Mouse (Mus musculus) stomach, postnatal 0 days (tissue): Measurements from ENCODE around the gene Tmem183a. TPM values are rescaled to one million over a fixed set of nuclear protein-coding genes. Genes with fewer than 3 reads are reported as not detected.

ENCODE experiments used
- ATAC-seq: fragments of 200-750 bp; cut with Nextera tagmentation; 2 replicates; pipeline ENCODE4 v1.8.0; 2017; ENCODE audit not compliant: low FRiP score, low TSS enrichment
- DNase-seq: peaks from one replicate; pipeline ENCODE4 v3.0.0-alpha.2; 2016; ENCODE audit warnings: low spot score
- H3K27ac ChIP-seq: fragments of 300-500 bp; sonication (generic); replicated peaks from 2 replicates; pipeline ENCODE4 v1.5.1; 2014; ENCODE audit warnings: mild to moderate bottlenecking, control low read depth
- H3K27me3 ChIP-seq: fragments of 300-500 bp; sonication (generic); 2 replicates; pipeline ENCODE4 v1.6.1; 2014; ENCODE audit warnings: low read length; ENCODE audit not compliant: control insufficient read depth, insufficient read depth
- H3K36me3 ChIP-seq: fragments of 300-500 bp; sonication (generic); 2 replicates; pipeline ENCODE4 v1.6.1; 2014; ENCODE audit warnings: low read length, mixed read lengths; ENCODE audit not compliant: control insufficient read depth, insufficient read depth
- H3K4me1 ChIP-seq: fragments of 300-500 bp; sonication (generic); replicated peaks from 2 replicates; pipeline ENCODE4 v1.6.1; 2014; ENCODE audit warnings: antibody characterized with exemption; ENCODE audit not compliant: control insufficient read depth, insufficient read depth
- H3K4me2 ChIP-seq: fragments of 300-500 bp; sonication (generic); replicated peaks from 2 replicates; pipeline ENCODE4 v1.6.1; 2014; ENCODE audit warnings: low read depth, mild to moderate bottlenecking, control low read depth, moderate library complexity
- H3K4me3 ChIP-seq: fragments of 300-500 bp; sonication (generic); 2 replicates; pipeline ENCODE4 v1.5.1; 2014; ENCODE audit warnings: low read depth, low read length, control low read depth
- H3K9ac ChIP-seq: fragments of 300-500 bp; sonication (generic); 2 replicates; pipeline ENCODE4 v1.6.1; 2014; ENCODE audit warnings: mild to moderate bottlenecking, low read length, control low read depth, mixed read lengths
- H3K9me3 ChIP-seq: fragments of 300-500 bp; sonication (generic); 2 replicates; pipeline ENCODE4 v1.6.1; 2016; ENCODE audit warnings: low read length; ENCODE audit not compliant: control insufficient read depth
- CTCF ChIP-seq: IDR thresholded peaks from 2 replicates; pipeline ENCODE4 v1.5.1; 2016; ENCODE audit warnings: antibody characterized with exemption, low read depth, mild to moderate bottlenecking, moderate library complexity
- EP300 ChIP-seq: optimal IDR thresholded peaks from 2 replicates; pipeline ENCODE3; 2016; ENCODE audit warnings: antibody characterized with exemption
- WGBS: fragments of 180-500 bp; shearing (Covaris S2); extraction: QIAGEN DNeasy Blood & Tissue Kit; methylation state at CpG from one replicate; pipeline ENCODE4 v1.1.7; 2014; 5-methylcytosine and 5-hydroxymethylcytosine counted together
- polyA plus RNA-seq: library from polyadenylated mRNA; unstranded; fragments of >200 nt; fragmentation: Nextera tagmentation; extraction: Ambion mirVana; gene quantifications from 2 replicates; pipeline ENCODE4 v1.2.1, GENCODE M21; 2015

The Tmem183a gene
- polyA plus RNA-seq, 1 experiment from 2014 or later, result 64.9 TPM

- Histone ChIP-seq H3K36me3 (no peaks in the 10 kb centered on the region), H3K9me3 (no peaks in the 10 kb centered on the region), H3K4me3 (no peak within 1 kb of the TSS), H3K4me1 (no peaks in the 10 kb centered on the region), H3K4me2 (peak within 1 kb of the TSS; percentile 12; the same call in 1 of the 2 replicates), H3K9ac (0 out of 2 replicates have a peak within 1 kb of the TSS, but pooled peaks have one; percentile 27), H3K27ac (peak within 1 kb of the TSS; percentile 45; the same call in 1 of the 2 replicates), H3K27me3 (no peaks in the 10 kb centered on the region)
- ATAC-seq (peak; percentile 59), DNase-seq (peak; percentile 41)
- TF ChIP-seq EP300 (no peak), CTCF (no peak)
- 30% methylated on average over 12 of the region's 13 CpGs for WGBS
These were observed 29.0 kb downstream of the Tmem183a start, which contains the start of gene Ppfia4 for GRCm38 (mm10) chr1:134332770-134333271. TSS of gene Ppfia4 (minus strand) at chr1:134332928.

DNA sequence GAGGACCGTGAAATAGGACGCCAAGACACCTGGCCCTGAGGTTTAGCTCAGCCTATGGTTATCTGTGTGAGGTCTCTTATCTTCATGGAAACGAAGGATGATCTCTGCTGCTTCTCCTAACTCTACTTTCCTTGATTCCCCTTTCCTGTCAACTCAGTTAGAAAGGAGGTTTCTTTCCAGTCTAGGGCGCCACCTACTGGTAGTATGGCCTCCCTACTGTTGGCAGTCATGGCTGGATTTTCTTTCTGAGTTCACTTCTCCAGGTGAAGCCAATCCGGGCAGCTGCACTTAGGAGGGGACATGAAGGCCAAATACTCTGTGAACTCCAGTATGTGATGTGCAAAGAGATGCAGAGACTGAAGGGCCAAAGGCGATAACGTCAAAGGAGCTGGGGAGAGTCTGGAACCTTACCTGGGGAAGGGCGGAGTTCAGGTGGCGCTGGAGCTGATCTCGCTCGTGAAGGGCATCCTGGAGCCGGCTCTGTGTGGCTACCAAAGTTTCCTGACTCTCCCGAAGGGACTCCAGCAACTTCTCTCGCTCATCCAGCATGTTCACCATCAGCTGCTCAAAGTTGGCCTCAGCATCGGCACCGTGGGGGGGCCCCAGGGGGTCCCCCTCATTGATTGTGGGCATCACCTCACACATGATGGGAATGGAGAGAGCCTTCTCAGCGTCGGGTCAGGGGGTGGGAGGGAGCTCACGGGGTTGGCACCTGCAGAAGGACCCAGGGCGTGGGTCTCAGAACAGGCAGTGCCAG is 29.7 kb downstream of the Tmem183a start:
- peak; percentile 85 for DNase-seq
- H3K9ac ChIP-seq, result no peak overlapping the region

DNA sequence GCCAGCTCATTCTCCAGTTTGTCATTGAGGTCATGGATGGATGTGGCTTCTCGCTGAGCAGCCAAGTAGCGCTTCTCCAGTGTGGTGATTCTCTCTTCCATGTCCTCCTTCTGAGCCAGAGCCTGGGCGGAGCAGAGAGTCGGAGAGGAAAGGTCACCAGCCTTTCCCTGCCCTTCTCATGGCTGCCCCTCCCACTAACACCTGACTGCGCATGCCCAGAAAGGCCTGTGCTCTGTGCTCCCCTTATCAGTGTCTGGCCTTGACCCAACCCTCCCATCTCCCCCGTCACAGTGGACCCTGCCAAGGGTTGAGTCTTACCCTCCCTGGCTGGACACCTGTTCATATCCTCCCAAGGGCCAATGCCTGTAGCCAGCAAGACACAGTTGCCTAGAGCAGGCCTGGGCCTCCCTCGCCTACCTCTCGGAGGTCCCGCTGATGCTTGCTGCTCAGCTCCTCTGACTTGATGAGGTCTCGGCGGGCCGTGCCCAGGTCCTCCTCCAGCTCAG is 34.9 kb downstream of the Tmem183a start:
- Histone ChIP-seq H3K27me3 (no peaks in the 10 kb centered on the region), H3K4me3 (no peak overlapping the region), H3K9me3 (no peaks in the 10 kb centered on the region), H3K4me2 (no peak overlapping the region), H3K27ac (no peak overlapping the region), H3K4me1 (no peaks in the 10 kb centered on the region), H3K9ac (no peak overlapping the region), H3K36me3 (no peaks in the 10 kb centered on the region)
- peak; percentile 58 for DNase-seq
- ATAC-seq, result peak; percentile 19; the same call in 1 of the 2 replicates
- WGBS, result 85% methylated on average over 12 of the region's 12 CpGs
- TF ChIP-seq EP300 (no peak), CTCF (no peak)

More for the DNA sequence above, 29.7 kb downstream of the Tmem183a start:
- Histone ChIP-seq H3K9me3 (no peaks in the 10 kb centered on the region), H3K4me2 (peak overlapping the region; percentile 12; the same call in 1 of the 2 replicates), H3K27me3 (no peaks in the 10 kb centered on the region), H3K4me3 (no peak overlapping the region), H3K36me3 (no peaks in the 10 kb centered on the region), H3K4me1 (no peaks in the 10 kb centered on the region), H3K27ac (peak overlapping the region; percentile 45; the same call in 1 of the 2 replicates)
- ATAC-seq, result peak; percentile 4; the same call in 1 of the 2 replicates
- WGBS, result 43% methylated on average over 20 of the region's 20 CpGs
- no peak for TF ChIP-seq EP300
- peak; percentile 99 for TF ChIP-seq CTCF

DNA sequence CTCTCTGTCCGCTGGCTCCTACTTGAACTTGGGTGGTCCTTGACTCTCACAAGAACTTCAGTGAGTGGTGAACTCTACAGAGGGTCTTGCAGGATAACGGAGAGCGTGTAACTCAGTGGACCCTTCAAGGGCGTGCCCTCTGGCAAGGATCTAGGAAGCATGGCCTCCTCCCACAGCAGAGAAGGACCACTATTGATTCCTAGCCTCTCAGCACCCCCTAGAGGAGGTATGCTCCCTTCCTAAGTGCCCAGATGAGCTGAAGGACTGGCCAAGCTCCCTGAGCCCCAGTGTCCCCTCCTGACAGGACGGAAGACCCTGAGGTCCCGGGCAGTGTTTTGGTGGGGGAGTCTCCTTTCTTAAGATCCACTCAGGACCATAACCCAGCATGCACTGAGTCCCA is 39.2 kb downstream of the Tmem183a start:
- no peaks in the 10 kb centered on the region for H3K9me3 ChIP-seq
- WGBS, result 79% methylated on average over 6 of the region's 6 CpGs

DNA sequence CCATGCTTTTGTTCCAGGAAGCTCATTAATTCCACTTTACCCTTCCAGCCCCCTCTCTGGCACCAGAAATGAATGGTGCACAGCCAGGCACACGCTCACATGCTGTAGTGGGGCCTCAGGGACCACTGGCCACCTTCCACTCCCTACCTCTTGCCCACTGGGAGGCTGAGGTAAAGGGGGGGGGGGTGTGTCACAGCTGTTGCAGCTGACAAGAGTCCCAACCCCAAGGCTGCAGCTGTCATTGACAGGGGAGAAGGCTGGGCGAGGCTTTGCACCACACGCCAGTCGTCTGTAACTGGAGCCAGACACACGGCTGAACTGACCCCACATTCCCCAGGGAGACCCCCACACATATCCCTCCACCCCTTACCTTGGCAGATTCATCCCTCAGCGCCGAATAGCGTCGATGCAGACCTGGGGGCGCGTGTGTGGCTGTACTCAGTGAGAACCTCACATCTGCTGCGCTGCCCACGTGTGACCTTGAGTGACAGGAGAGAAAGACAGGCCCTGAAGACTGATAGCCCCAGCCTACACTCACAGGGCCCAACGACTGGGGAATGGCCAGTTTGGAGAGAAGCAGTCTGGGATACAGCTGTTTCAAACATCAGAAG is 41.0 kb downstream of the Tmem183a start:
- Histone ChIP-seq H3K27ac (no peak overlapping the region), H3K27me3 (no peaks in the 10 kb centered on the region), H3K36me3 (no peaks in the 10 kb centered on the region), H3K4me1 (no peaks in the 10 kb centered on the region), H3K9me3 (no peaks in the 10 kb centered on the region), H3K4me2 (no peak overlapping the region), H3K9ac (no peak overlapping the region), H3K4me3 (no peak overlapping the region)
- WGBS, result 64% methylated on average over 14 of the region's 14 CpGs
- no peak for DNase-seq
- ATAC-seq, result no peak
- TF ChIP-seq CTCF (no peak), EP300 (no peak)

More for the DNA sequence above, 39.2 kb downstream of the Tmem183a start:
- Histone ChIP-seq H3K9ac (no peak overlapping the region), H3K36me3 (no peaks in the 10 kb centered on the region), H3K4me1 (no peaks in the 10 kb centered on the region), H3K4me2 (no peak overlapping the region), H3K27me3 (no peaks in the 10 kb centered on the region), H3K27ac (no peak overlapping the region), H3K4me3 (no peak overlapping the region)
- ATAC-seq (no peak), DNase-seq (no peak)
- TF ChIP-seq EP300 (no peak), CTCF (peak; percentile 74)
